Mouse (Mus musculus) spleen, postnatal 36 days (tissue): ENCODE measurements around the gene Deaf1.

Experiments used
- DNase-seq, 2 experiments: peaks; one replicate each; pipeline ENCODE4 v3.0.0; 2022; ENCODE audit warnings: low spot score in 2 of 2, mixed read lengths in 1 of 2

The Deaf1 gene

GRCm38 (mm10) chr7:141327469-141328372 lies at the start of gene Deaf1, which contains the start of gene Tmem80:
Deaf1 (minus strand) TSS chr7:141327690.
Tmem80 (plus strand) TSS chr7:141327739.
- DNase-seq: peak; percentile 98

- no peak for DNase-seq
Observed at GRCm38 (mm10) chr7:141374399-141374798, 46.9 kb upstream of the Deaf1 start.

DNA sequence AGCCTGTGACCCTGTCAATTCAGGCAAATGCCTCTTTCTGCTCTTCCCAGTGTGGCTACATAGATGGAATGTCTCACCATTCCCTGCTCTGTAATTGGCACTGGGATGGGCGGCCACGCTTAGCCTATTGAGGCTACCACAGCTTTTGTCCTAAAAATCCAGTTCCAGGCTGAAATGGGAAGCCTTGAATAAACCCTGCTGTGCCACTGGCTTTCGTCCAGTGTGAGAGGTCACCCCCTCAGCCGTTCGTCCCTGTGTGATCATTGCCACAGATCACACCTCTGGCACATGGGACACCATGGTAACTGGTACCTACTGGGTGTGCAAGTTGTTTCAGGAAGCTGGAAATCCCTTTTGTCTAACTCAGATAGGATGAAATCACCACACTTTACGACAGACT lies 46.1 kb upstream of the Deaf1 start:
- DNase-seq: no peak

GRCm38 (mm10) chr7:141371942-141372595 lies 44.6 kb upstream of the Deaf1 start:
- no peak for DNase-seq

DNA sequence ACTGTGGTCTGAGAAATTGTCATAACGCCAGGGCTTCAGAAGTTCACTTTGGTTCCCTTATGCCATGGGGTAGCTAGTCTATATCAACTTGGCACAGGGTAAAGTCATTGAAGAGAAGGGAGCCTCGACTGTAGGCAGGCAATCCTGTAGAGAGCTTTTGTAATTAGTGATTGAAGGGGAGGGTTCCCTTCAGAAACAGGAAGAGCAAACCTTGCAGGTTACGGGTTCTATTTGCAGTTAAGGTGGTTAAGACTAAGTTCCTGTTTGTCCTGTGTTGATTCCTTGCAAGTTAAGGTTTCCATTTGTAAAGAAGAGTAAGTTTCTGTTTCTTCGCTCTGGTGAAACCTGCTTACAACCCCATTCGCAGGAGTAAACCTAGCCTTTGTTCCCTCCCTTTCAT lies 42.4 kb upstream of the Deaf1 start:
- no peak for DNase-seq

GRCm38 (mm10) chr7:141367358-141367757 lies 39.9 kb upstream of the Deaf1 start:
- no peak for DNase-seq

DNA sequence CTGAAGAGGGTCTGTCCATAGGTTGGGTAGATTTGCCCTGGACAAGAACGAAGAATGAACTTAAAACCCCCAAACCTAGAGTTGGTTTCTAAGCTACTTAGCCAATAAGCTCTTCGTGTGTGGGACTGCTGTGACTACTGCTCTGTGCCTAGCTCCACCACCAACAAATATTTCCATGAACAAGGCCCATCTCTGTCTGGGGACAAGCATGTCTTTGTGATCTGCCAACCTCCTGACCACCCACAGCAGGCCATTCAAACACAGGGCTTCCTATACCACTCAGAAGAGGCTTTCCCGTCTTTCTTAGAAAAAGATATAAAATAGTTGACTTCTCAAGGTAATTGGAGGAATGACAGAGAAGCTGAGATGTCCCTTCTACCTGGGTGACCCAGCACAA lies 37.6 kb upstream of the Deaf1 start:
- no peak for DNase-seq

DNA sequence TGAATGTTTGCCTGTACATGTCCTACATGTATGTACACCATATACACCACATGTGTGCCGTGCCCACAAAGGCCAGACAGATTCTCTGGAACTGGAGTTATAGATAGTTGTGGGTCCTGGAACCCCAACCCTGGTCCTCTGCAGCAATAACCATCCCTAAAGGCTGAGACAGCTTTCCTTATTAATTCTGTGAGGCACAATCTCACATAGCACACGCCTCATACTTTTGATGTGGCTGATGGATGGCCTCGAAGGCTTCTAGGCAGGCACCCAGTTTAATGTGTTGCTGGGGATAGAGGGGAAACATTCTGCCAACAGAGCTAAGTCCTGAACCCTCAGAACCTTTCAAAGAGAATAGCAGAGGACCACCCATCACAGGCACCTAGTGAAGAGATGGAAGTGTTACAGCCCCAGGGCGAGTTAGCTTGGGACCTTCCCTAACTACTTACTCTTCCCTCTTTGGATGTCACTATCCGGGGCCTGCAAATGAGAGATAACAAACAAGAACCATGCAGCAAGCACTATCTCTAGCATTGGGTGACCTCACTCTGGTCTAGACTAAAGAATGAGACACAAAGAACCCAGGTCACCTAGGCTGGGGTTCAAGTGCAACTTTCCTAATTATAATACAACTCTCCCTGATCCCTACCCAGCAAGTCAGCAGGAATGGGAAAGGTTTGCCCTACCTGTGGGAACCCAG lies 37.0 kb upstream of the Deaf1 start:
- peak in 1 of 2 experiments; percentile 47 for DNase-seq

- no peak for DNase-seq
Observed at GRCm38 (mm10) chr7:141363752-141364125, 36.2 kb upstream of the Deaf1 start.

GRCm38 (mm10) chr7:141363106-141363751 lies 35.7 kb upstream of the Deaf1 start:
- peak; percentile 69 to 77 for DNase-seq

GRCm38 (mm10) chr7:141361510-141361909 lies 34.0 kb upstream of the Deaf1 start:
- peak; percentile 33 to 49 for DNase-seq

DNA sequence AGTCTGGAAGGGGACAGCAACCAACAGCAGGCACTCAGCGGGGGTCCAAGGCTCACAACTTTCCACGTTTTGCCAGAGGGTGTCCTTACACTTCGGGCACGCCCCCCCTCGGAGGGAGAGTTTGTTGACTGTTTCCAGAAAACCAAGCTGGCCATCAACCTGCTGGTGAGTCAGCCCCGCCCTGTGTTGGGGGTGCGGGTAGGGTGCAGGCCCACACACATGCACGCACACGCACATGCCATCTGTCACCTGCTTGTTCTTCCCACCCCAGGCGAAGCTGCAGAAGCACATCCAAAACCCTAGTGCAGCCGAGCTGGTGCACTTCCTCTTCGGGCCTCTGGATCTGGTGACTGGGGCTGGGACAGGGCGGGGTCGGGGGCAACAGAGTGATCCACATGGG lies 29.5 kb upstream of the Deaf1 start:
- no peak for DNase-seq

GRCm38 (mm10) chr7:141355626-141356326 lies 28.3 kb upstream of the Deaf1 start:
- DNase-seq: no peak

DNA sequence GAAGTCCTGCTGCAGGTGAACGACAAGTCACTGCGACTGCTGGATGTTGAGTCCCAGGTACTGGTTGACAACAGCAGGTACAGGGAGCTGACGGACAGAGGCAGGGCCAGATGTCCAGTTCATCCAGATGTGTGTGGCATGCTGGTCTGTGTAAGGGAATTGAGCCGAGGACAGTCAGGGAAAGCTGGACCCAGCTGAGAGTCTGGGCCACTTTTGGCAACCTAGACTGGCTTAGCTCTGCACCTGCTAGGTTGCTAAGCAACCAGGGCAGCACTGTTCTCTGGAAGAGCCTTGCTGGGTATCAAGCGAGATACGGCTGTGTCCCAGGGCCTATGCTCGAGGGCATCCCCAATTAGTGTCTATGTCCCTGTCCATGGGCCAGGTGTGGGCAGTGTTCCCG lies 27.6 kb upstream of the Deaf1 start:
- no peak for DNase-seq

- DNase-seq: no peak
Observed at GRCm38 (mm10) chr7:141351061-141351460, 23.6 kb upstream of the Deaf1 start.

- DNase-seq: no peak
Observed at GRCm38 (mm10) chr7:141344787-141345186, 17.3 kb upstream of the Deaf1 start.

GRCm38 (mm10) chr7:141343696-141344095 lies 16.2 kb upstream of the Deaf1 start:
- no peak for DNase-seq

DNA sequence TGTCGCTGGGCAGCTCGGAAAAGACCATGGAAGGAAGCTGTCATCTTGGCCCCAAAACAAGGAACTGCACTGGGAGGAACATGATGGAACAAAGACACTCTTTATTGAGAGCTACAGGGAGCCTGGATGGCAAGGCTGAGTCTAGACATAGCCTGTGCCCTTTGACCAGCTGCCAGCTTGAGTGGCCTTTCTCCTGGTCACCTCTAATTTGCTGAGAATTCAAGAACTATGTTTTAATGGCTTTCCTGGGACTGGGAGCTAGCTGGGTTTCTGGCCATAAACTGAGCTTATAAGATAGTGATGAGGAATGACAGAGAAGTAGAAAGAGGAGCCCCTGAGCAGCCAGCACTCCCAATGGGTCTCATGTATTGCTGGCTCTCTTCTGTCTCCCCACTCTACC lies 15.7 kb upstream of the Deaf1 start:
- DNase-seq: no peak

GRCm38 (mm10) chr7:141341689-141342226 lies 14.3 kb upstream of the Deaf1 start:
- no peak for DNase-seq

DNA sequence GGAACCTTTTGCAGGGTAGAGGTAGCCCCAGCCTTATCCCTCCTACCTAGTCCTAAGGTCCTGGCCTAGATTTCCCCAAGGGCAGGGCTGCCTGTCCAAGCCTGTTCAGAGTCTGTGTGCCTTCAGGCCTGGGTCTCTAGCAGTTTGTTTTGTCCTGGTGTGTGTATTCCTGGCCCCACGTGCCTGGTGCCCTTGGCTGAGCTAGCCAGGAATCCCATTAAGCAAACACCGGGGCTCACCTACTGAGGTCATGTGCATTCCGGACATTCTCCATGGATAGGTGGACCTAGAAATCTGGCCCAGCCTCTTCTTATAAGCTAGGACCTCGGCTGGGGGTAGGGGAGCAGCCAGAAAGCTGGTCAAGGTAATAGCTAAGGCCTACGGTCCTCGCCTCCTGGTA lies 13.0 kb upstream of the Deaf1 start:
- DNase-seq: no peak

DNA sequence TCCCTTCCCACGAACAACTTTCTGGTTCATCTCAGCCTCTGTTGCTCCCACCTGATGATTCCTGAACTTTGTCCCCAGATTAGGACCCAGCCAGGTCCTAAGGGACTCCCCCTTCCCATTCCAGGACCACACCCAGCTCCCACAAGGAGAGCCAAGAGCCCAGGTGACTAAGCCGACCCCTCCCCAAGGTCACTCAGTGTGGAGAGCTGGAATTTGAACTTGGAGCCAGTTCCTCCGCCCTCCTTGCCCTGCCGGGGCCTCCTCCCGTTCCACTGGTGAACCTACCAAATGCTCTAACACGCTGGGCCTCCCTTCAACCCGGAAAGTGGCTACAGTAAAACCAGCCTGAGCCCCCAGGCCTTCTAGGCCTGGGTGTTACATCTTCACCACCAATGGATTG lies 12.5 kb upstream of the Deaf1 start:
- no peak for DNase-seq
